Mouse (Mus musculus) spleen, postnatal 10 days (tissue): ENCODE data around the gene Agps.

ENCODE experiments used
- DNase-seq, 2 experiments: peaks; one replicate each; pipeline ENCODE4 v3.0.0; 2021 to 2022; ENCODE audit warnings: low spot score in 2 of 2

The Agps gene

GRCm38 (mm10) chr2:75828931-75829610, 2.9 kb upstream of the Agps start:
- peak in 1 of 2 experiments; percentile 26 for DNase-seq

DNA sequence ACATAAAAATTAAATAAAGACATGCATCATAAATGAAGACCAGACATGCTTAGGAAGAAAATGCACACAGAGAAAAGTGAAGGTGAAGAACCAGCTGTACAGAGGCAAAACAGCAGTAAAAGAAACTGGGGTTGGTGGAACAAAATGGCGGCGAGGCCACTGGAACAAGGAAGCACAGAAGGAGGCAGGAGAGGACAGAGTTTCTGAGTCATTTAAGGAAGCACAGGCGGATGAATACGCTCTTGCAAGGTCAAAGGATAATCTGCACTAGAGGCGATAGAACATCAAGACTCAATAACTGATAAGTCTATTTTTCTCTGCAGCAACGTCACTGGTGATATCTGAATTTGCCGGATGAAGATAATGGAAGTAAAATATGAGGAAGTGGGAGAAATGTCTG, 1.7 kb upstream of the Agps start:
- DNase-seq, result no peak

DNA sequence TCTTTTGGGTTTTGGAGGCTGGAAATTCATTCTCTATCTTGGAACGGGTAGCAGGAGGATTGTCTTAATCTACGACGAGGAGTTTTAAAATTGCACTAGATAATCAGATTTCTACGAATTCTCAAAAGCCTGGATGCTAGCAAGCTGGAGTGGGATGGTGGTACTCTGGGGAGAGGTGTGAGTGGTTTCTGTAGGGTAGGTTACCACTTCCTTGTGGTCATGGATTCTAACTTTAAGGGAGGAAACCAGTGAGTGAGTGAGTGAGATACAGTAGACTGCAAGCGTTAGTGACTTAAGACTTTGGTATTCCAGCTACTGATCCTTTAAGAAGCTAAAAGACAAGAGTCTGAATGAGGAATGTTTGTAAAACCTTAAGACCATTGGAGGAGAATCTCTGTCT, 804 bp downstream of the Agps start:
- no peak for DNase-seq

GRCm38 (mm10) chr2:75834492-75834891, 2.5 kb downstream of the Agps start:
- no peak for DNase-seq

GRCm38 (mm10) chr2:75842302-75842701, 10.3 kb downstream of the Agps start:
- no peak for DNase-seq

DNA sequence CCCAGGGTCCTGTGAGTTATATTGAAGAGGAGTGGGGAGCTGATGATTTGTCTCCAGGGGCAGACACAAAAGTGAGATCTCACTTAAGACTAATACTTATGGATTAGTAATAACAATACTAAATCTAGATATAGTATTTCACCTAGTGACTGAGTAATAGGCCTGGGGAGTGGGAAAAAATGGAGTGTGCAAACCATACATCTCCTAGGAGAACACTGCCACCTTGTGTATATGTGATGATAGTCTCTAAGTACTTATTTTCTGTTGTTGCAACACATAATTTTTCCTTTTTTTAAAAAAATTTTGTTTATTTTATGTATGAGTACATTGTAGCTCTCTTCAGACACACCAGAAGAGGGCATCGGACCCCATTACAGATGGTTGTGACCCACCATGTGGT, 15.7 kb downstream of the Agps start:
- no peak for DNase-seq

- no peak for DNase-seq
Measured at GRCm38 (mm10) chr2:75852483-75852882, 20.5 kb downstream of the Agps start.

DNA sequence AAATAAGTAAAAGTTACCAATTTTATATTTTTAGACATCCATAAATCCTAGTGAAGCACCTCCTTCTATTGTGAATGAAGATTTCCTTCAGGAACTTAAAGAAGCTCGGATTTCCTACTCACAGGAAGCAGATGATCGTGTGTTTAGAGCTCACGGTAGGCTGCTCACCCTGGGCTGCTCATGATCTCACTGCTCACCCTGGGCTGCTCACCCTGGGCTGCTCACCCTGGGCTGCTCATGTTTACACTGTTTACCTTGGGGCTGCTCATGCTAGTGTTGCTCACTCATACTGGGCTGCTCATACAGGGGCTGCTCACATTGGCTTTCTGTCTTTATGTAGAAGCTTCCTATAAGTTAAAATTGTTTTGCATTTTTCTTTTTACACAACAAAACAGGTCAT, 22.2 kb downstream of the Agps start:
- no peak for DNase-seq

DNA sequence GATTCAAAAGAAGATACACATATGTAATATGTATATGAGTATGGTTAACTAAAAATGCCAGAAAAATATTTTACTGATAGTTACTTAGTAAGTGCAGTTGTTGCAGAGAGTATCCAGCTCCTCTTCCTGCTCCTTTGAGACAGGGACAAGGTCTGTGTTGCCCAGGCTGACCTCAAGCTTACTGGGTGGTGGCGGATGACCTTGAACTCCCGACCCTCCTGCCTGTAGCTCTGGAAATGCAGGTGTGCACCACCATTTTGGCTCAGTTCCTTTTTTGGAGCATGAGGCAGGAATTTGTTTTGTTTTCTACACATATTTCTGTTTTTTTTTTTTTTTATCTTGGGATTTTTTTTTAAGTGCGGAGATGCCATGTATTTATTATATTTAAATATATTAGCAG, 29.1 kb downstream of the Agps start:
- no peak for DNase-seq

- no peak for DNase-seq
Measured at GRCm38 (mm10) chr2:75869604-75870003, 37.6 kb downstream of the Agps start.

- DNase-seq, result no peak
Measured at GRCm38 (mm10) chr2:75874008-75874559, 42.1 kb downstream of the Agps start.

DNA sequence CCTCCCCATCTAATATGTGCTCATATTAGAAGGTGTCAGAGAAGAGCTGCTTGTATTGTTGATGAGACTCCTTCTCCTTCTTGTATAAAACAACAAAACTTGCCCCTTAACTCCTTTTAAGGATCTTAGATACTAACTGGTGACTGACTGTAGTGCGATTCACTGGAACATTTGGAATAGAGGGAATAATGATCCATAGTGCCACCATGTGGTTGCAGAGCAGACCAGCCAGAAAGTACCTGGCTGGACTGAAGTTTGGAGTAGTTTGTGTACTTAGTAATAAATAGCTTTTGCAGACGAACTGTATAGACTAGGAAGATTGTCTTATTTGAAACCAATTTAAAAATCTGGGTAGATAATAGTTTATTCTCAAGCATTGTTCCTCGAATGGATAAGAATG, 47.8 kb downstream of the Agps start:
- DNase-seq, result no peak

- DNase-seq, result peak; percentile 42 to 78
Measured at GRCm38 (mm10) chr2:75883543-75883942, 51.6 kb downstream of the Agps start.

DNA sequence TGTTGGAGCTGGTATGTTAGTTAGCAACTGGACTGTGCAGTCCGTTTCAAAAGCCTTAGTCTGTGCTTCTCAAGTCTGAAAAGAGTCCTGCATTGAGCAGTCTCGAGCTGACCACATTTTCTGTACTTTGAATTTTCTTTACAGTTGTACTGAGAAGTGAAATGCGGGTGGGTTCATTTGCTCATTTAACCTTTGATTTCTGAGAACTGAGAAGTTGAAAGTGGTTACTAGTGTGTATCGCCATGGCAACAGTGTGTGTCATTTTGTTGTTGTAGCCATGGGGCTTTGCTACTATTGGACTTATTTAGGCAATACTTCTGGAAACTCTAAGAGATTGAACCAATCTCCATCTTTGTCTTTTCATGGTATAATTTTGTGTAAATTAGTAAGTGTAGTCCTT, 60.0 kb downstream of the Agps start:
- DNase-seq, result no peak

DNA sequence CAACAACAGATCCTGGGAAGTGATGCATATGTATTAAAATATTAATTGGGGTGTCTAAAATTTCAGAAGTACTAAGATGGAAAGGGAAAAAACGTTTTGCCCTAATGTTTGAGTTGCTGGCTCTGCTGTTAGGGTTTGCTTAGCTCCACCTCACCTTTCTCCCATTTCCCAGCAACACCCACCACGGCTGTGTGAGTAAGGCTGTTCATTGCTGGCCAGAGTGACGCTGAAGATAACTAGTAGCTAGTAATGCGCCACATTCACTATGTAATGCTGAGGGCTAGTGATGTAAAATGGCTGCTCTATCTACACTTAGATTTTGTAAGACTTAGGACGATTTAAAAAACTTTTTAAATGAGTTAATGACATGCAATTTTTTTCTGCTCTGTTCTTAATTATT, 63.7 kb downstream of the Agps start:
- no peak for DNase-seq

- DNase-seq, result no peak
Measured at GRCm38 (mm10) chr2:75900281-75900680, 68.3 kb downstream of the Agps start.

- DNase-seq, result no peak
Measured at GRCm38 (mm10) chr2:75901869-75902268, 69.9 kb downstream of the Agps start.

DNA sequence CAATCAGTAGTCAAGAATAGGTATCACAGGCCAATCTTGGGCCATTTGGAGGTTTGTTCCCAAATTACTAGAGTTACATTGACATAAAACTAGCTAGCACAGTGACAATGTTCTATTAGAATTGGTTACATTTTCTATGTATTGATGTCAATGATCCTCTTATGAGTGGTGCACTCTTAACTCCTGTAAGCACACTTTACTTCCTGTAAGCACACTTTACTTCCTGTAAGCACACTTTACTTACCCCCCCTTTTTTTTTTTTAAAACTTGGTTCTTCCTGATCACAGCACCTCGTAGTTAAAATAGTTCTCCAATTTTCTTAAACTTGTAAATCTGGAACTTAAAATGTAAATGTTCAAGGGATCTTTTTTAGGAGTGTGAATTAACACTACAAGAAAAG, 75.2 kb downstream of the Agps start:
- DNase-seq, result no peak

DNA sequence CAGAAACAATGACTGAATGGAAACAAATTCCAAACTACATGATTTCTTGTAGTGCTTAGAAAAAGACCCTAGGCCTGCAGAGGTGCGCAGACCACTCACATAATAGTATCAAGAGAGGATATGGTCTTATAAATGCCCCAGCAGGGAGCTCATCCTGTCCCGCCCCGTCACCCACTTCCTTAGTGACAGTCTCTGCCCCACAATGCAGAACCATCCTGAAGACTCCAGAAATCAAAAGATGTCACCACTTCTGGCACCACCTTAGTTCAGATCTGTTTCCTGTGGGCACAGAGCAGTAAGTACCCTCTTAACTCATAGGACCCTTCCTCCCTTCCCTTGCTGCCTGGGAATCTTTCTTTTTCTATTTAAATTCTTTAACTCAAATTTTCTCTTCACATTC, 83.1 kb downstream of the Agps start:
- no peak for DNase-seq

DNA sequence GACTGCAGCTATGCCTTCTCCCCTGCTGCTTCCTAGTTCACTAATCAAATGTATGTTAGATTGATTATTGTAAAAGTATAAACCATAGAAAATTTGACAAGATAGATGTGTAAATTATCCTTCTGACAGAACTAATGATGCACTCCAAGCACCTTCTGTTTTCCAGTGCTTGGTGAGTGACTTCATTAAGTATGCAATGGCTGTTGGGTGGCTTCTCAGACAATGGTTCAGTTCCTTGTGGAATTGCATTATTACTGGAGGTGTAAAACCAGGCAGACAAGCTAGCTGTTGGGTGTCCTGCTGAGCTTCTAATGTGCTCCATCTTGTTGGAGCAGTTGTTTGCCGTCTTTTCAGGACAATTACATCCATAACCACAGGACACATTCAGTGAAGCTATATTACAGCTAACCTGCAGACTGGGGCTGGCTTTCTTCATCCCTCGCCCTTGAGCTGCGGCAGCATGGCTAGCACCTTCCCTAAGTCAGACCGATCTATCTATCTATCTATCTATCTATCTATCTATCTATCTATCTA, 91.9 kb downstream of the Agps start:
- no peak for DNase-seq

DNA sequence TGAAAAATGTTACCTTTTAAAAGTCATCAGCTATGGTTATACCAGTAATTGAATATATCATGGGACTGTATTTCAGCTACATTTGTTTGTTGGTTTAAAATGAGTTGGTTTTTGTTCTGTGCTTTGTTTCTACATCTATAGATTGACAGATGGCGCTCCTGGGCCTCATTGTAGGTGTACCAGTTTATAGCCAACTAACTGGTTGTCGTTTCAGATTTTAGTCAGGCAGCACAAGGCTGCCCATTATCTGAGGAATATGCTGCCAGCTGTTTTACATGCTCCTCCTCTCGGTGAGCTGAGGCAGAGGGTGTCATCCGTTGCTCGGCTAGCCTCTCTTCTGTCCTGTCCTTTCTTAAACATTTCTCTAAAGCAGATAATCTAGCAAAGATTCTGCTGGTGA, 94.1 kb downstream of the Agps start:
- DNase-seq, result no peak

GRCm38 (mm10) chr2:75928011-75928410, 96.0 kb downstream of the Agps start:
- DNase-seq, result no peak

- DNase-seq, result no peak
Measured at GRCm38 (mm10) chr2:75929141-75929540, 97.2 kb downstream of the Agps start.
